Mouse (Mus musculus): ENCODE data around the gene Zfp341. TPM values are rescaled to one million over a fixed set of nuclear protein-coding genes. Genes with fewer than 3 reads are reported as not detected.
A peak's percentile ranks its signal among the peaks of the same experiment; 100 is the strongest.

Zfp341 gene
- total and polyA plus RNA-seq, 3 experiments, result 2.7 to 4.0 (median 3.1) TPM

- Histone ChIP-seq H3K27me3 (ENCODE audit: control insufficient read depth, insufficient read depth, low read length) (no peaks in the 10 kb centered on the region), H3K4me3 (no peak overlapping the region), H3K36me3 (ENCODE audit: control insufficient read depth, insufficient read depth, low read length) (peaks cover 4% of the 10 kb centered on the region), H3K27ac (no peak overlapping the region), H3K4me1 (ENCODE audit: control insufficient read depth, insufficient read depth, low read length) (peaks cover 14% of the 10 kb centered on the region), H3K79me2 (replicated peaks; ENCODE audit: control insufficient read depth, insufficient read depth, low read length) (peaks cover 8% of the 10 kb centered on the region), H3K9ac (ENCODE audit: low read depth, low read length) (no peak overlapping the region)
- 52% methylated on average over 5 of the region's 5 CpGs for WGBS
- no peak for TF ChIP-seq EP300 (IDR thresholded peaks at IDR 0.05; ENCODE audit: insufficient read depth, low read depth, low read length)
- DNase-seq, result no peak
- intact Hi-C loops (cut with DNase I), result loop anchor here (5.0 kb wide), 1 partner anchor 133 kb away; the partner anchor contains the start of genes Raly and a
Measured at GRCm38 (mm10) chr2:154659531-154660074, 46.5 kb downstream of the Zfp341 start.

DNA sequence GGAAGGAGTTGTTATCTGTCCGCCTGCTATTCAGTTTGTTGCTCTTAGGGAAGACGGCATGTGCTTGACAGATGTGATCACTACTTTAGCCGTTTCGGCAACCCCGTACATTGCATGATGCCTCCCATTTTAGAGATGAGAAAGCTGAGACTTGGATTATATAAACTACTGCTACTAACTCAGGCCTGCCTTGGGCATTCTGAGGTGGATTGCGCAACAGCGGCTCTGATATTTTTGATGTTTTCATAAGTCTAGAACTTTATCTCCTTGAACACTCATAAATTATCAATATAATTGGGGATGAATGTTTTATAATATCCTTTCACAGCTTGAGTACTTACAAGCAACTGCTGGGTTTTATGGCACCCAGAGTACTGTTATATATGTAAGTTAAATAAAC lies 55.6 kb downstream of the Zfp341 start:
- 70% methylated on average over 7 of the region's 7 CpGs for WGBS
- TF ChIP-seq POLR2A (IDR thresholded peaks at IDR 0.05; ENCODE audit: insufficient read depth, low read depth, low read length) (no peak), CTCF (IDR thresholded peaks at IDR 0.05) (no peak), EP300 (IDR thresholded peaks at IDR 0.05; ENCODE audit: insufficient read depth, low read depth, low read length) (no peak)
- Histone ChIP-seq H3K36me3 (ENCODE audit: control insufficient read depth, insufficient read depth, low read length) (no peaks in the 10 kb centered on the region; the same call in 1 of the 2 replicates), H3K4me3 (no peak overlapping the region), H3K79me2 (replicated peaks; ENCODE audit: control insufficient read depth, insufficient read depth, low read length) (peaks cover 6% of the 10 kb centered on the region), H3K4me1 (ENCODE audit: control insufficient read depth, insufficient read depth, low read length) (peaks cover 5% of the 10 kb centered on the region), H3K27ac (no peak overlapping the region), H3K9ac (ENCODE audit: low read depth, low read length) (no peak overlapping the region), H3K27me3 (ENCODE audit: control insufficient read depth, insufficient read depth, low read length) (no peaks in the 10 kb centered on the region)
- no peak for DNase-seq
- intact Hi-C loops (cut with DNase I), result no loop called here

- Histone ChIP-seq H3K4me1 (ENCODE audit: control insufficient read depth, insufficient read depth, low read length) (peaks cover 9% of the 10 kb centered on the region), H3K27me3 (ENCODE audit: control insufficient read depth, insufficient read depth, low read length) (no peaks in the 10 kb centered on the region), H3K27ac (no peak overlapping the region), H3K79me2 (replicated peaks; ENCODE audit: control insufficient read depth, insufficient read depth, low read length) (peaks cover 5% of the 10 kb centered on the region), H3K4me3 (no peak overlapping the region), H3K9ac (ENCODE audit: low read depth, low read length) (no peak overlapping the region), H3K36me3 (ENCODE audit: control insufficient read depth, insufficient read depth, low read length) (peaks cover 2% of the 10 kb centered on the region; the same call in 1 of the 2 replicates)
- intact Hi-C loops (cut with DNase I), result no loop called here
- TF ChIP-seq EP300 (IDR thresholded peaks at IDR 0.05; ENCODE audit: insufficient read depth, low read depth, low read length) (no peak), POLR2A (IDR thresholded peaks at IDR 0.05; ENCODE audit: insufficient read depth, low read depth, low read length) (no peak), CTCF (IDR thresholded peaks at IDR 0.05) (no peak)
- no peak for DNase-seq
- 68% methylated on average over 4 of the region's 4 CpGs for WGBS
Measured at GRCm38 (mm10) chr2:154670106-154670505, 57.0 kb downstream of the Zfp341 start.

DNA sequence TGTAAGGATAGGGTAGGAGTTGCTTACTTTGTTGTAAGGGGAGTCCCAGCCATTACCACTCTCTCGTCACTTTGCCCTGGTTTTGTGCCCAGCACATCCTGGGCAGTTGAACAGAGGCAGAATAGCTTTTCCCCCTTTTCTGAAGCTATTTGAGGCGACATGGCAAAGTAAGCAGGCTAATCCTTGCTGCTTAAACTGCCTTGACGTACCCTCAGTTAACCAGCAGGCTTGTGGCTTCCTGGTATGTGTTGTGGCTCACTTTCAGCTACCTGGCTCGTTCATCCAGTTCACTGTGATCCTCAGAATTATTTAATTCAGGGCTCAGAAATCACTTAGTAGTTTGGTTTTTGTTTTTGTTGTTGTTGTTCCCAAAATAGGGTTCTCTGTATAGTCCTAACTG lies 57.6 kb downstream of the Zfp341 start:
- H3K27ac ChIP-seq, result no peak overlapping the region
- DNase-seq, result no peak
- peaks cover 14% of the 10 kb centered on the region for H3K4me1 ChIP-seq (ENCODE audit: control insufficient read depth, insufficient read depth, low read length)
- intact Hi-C loops (cut with DNase I), result no loop called here
- H3K36me3 ChIP-seq (ENCODE audit: control insufficient read depth, insufficient read depth, low read length), result peaks cover 2% of the 10 kb centered on the region; the same call in 1 of the 2 replicates
- H3K4me3 ChIP-seq, result no peak overlapping the region
- WGBS, result 72% methylated on average over 4 of the region's 4 CpGs
- peaks cover 7% of the 10 kb centered on the region for H3K79me2 ChIP-seq (replicated peaks; ENCODE audit: control insufficient read depth, insufficient read depth, low read length)
- TF ChIP-seq CTCF (IDR thresholded peaks at IDR 0.05) (no peak), POLR2A (IDR thresholded peaks at IDR 0.05; ENCODE audit: insufficient read depth, low read depth, low read length) (no peak), EP300 (IDR thresholded peaks at IDR 0.05; ENCODE audit: insufficient read depth, low read depth, low read length) (no peak)
- no peak overlapping the region for H3K9ac ChIP-seq (ENCODE audit: low read depth, low read length)
- no peaks in the 10 kb centered on the region for H3K27me3 ChIP-seq (ENCODE audit: control insufficient read depth, insufficient read depth, low read length)

DNA sequence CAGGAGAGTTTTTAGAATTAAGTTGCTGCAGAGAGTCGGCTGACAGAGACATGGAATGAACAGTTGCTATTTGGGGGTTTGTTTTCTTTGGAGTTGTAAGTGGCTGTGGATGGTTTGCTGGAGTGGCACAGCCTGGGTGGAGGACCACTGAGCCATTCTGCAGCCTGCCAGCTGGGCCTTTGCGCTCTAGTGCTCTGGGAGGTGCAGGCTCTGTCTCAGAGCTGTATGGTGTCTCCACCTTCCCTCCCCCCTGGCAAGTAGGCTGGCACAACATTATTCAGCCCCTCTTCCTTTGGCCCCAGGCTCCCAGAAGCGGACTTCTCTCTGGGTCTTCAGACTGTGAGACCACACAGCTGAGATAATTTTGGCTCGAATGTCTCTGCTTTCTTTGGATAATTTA lies 60.9 kb downstream of the Zfp341 start:
- H3K27me3 ChIP-seq (ENCODE audit: control insufficient read depth, insufficient read depth, low read length), result no peaks in the 10 kb centered on the region
- WGBS, result 36% methylated on average over 4 of the region's 4 CpGs
- H3K4me1 ChIP-seq (ENCODE audit: control insufficient read depth, insufficient read depth, low read length), result peaks cover 21% of the 10 kb centered on the region
- H3K9ac ChIP-seq (ENCODE audit: low read depth, low read length), result no peak overlapping the region
- peak overlapping the region; percentile 13 for H3K27ac ChIP-seq
- intact Hi-C loops (cut with DNase I), result no loop called here
- peaks cover 2% of the 10 kb centered on the region; the same call in 1 of the 2 replicates for H3K36me3 ChIP-seq (ENCODE audit: control insufficient read depth, insufficient read depth, low read length)
- peaks cover 5% of the 10 kb centered on the region for H3K79me2 ChIP-seq (replicated peaks; ENCODE audit: control insufficient read depth, insufficient read depth, low read length)
- no peak for DNase-seq
- H3K4me3 ChIP-seq, result no peak overlapping the region
- TF ChIP-seq CTCF (IDR thresholded peaks at IDR 0.05), result no peak
- TF ChIP-seq EP300 (IDR thresholded peaks at IDR 0.05; ENCODE audit: insufficient read depth, low read depth, low read length), result no peak
- no peak for TF ChIP-seq POLR2A (IDR thresholded peaks at IDR 0.05; ENCODE audit: insufficient read depth, low read depth, low read length)
